Mouse (Mus musculus): ENCODE measurements around the gene Nfia.

The Nfia gene

GRCm38 (mm10) chr4:98102625-98103336 lies 330.2 kb downstream of the Nfia start:
- no peak for DNase-seq (ENCODE audit: extremely low spot score)

DNA sequence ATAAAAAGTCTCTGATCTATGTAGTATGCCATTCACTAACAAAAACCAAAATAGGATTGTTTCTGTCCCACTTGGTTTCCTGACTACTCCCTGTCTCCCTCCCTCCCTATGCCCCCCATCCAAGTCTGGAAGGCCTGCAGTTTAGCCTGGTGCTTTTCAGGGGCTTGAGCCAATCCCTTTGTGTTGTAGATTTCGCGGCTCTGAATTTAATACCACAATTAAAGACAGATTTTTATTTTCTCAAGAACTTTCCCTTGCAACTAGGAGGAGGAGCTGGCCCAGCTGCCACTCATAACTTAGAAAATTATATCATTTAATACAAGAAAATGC lies 330.8 kb downstream of the Nfia start:
- DNase-seq (ENCODE audit: extremely low spot score), result no peak

DNA sequence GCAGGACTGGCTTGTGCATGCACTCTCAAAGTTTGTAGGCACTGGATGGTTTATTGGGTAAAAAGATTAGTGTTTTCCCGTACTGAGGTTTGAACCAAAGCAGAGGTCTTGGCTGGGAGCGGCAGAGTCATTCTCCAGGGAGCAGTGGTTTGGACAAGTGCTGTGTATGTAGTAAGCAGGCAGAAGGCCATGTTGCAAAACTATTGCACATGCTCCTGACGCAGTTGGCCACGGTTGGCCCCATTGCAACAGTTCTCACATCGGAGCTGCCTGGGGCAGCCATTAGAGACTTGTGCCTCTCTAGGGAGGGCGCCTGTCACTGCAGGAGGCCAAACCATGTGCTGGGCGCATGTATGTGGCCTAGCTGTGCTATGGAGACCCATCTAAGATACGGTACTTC lies 331.6 kb downstream of the Nfia start:
- no peak for DNase-seq (ENCODE audit: extremely low spot score)

- no peak for DNase-seq (ENCODE audit: extremely low spot score)
These were observed 332.6 kb downstream of the Nfia start for GRCm38 (mm10) chr4:98104911-98105702.

- DNase-seq (ENCODE audit: extremely low spot score), result no peak
These were observed 333.4 kb downstream of the Nfia start for GRCm38 (mm10) chr4:98105971-98106370.

- no peak for DNase-seq (ENCODE audit: extremely low spot score)
These were observed 334.0 kb downstream of the Nfia start for GRCm38 (mm10) chr4:98106445-98107092.

- DNase-seq (ENCODE audit: extremely low spot score), result no peak
These were observed 334.5 kb downstream of the Nfia start for GRCm38 (mm10) chr4:98107093-98107453.

GRCm38 (mm10) chr4:98107936-98108675 lies 335.6 kb downstream of the Nfia start:
- DNase-seq (ENCODE audit: extremely low spot score), result no peak

DNA sequence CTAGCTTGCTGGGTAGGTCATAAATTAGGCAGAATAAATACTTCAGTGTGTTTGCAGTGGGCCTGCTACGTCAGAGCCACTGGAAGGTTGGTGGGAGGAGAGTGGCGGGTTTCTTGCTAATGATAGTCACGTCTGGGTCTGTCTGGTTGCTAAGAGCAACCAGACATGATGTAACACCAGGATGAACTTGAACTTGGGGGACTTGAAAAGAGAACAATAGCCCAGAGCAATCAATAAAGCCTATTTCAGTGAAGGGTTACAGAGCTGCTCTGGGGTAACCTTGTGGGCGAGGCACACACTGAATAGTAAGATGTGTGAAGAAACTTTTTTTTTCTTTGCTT lies 336.1 kb downstream of the Nfia start:
- DNase-seq (ENCODE audit: extremely low spot score), result peak; percentile 72

GRCm38 (mm10) chr4:98109064-98109463 lies 336.5 kb downstream of the Nfia start:
- peak; percentile 67 for DNase-seq (ENCODE audit: extremely low spot score)

- DNase-seq (ENCODE audit: extremely low spot score), result no peak
These were observed 337.4 kb downstream of the Nfia start for GRCm38 (mm10) chr4:98109911-98110310.

GRCm38 (mm10) chr4:98113289-98114024 lies 340.9 kb downstream of the Nfia start:
- no peak for DNase-seq (ENCODE audit: extremely low spot score)

GRCm38 (mm10) chr4:98114966-98115365 lies 342.4 kb downstream of the Nfia start:
- no peak for DNase-seq (ENCODE audit: extremely low spot score)

DNA sequence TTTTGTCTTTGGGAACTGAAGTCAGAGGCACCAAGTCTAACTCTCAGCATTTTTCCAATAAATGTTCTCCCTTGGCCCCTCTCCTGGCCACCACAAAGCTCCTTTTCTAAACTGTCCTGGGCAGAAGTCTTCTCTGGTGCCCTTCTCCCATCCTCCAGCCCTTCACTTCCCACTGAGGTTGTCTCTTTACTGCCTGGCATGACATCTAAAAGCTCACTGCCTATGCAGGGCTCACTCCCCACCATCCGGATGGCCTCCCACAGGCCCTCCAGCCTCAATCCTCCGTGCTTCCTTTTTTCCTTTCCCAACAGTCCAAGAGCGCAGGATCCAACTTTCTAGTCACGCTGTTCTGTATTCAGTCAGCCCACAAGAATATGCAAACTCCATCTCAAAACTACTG lies 342.9 kb downstream of the Nfia start:
- no peak for DNase-seq (ENCODE audit: extremely low spot score)

GRCm38 (mm10) chr4:98116046-98116445 lies 343.5 kb downstream of the Nfia start:
- no peak for DNase-seq (ENCODE audit: extremely low spot score)

GRCm38 (mm10) chr4:98118126-98118525 lies 345.6 kb downstream of the Nfia start:
- no peak for DNase-seq (ENCODE audit: extremely low spot score)

DNA sequence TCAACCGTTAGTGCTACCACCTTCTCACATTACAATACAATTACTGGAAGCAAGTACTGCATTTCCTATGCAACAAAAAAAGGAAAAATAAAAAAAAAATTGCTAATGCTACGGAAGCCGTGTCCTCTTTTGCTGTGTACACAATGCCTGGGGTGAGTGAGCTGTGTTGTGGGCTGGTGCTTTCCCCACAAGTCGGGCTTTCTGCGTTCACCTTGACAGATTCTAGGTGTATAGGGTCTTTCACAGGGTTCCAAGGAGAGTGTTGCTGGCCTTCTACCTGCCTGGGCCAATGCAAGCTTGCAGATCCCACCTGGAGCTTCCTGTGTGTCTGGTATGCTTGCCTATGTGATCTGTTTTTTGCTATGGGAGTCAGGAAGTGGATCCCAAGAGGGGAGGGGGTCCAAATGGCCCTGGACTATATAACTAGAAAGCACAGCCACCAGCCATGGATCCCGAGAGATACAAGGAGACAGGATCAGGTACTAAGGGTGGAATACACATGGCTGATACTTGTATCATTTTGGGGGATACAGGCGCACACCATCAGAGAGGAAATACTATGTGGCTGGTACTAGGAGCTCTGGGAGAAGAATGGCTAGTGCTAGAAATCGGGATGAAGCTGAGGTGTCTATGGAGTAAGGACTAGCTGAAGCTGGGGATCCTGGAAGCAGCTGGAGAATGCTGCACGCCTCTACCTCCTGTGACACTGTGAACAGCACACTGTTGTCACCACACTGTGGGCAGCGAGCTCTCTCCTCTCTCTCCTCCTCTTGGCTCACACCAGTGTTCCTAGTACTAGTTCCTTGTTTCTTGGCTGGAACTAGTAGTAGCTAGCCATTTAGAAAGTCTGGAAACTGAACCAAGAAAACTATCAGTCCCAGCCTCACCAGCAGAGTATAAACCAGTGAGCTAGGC lies 346.5 kb downstream of the Nfia start:
- no peak for DNase-seq (ENCODE audit: extremely low spot score)

- DNase-seq (ENCODE audit: extremely low spot score), result no peak
These were observed 347.5 kb downstream of the Nfia start for GRCm38 (mm10) chr4:98119949-98120531.

- no peak for DNase-seq (ENCODE audit: extremely low spot score)
These were observed 348.3 kb downstream of the Nfia start for GRCm38 (mm10) chr4:98120706-98121340.
